Mouse (Mus musculus): ENCODE data around the gene Ivns1abp. TPM values are rescaled to one million over a fixed set of nuclear protein-coding genes. Genes with fewer than 3 reads are reported as not detected.

Gene Ivns1abp
- 107 and 117 TPM in 2 replicates for polyA plus RNA-seq (2015; fragmentation: Nextera tagmentation; extraction: Ambion mirVana)

DNA sequence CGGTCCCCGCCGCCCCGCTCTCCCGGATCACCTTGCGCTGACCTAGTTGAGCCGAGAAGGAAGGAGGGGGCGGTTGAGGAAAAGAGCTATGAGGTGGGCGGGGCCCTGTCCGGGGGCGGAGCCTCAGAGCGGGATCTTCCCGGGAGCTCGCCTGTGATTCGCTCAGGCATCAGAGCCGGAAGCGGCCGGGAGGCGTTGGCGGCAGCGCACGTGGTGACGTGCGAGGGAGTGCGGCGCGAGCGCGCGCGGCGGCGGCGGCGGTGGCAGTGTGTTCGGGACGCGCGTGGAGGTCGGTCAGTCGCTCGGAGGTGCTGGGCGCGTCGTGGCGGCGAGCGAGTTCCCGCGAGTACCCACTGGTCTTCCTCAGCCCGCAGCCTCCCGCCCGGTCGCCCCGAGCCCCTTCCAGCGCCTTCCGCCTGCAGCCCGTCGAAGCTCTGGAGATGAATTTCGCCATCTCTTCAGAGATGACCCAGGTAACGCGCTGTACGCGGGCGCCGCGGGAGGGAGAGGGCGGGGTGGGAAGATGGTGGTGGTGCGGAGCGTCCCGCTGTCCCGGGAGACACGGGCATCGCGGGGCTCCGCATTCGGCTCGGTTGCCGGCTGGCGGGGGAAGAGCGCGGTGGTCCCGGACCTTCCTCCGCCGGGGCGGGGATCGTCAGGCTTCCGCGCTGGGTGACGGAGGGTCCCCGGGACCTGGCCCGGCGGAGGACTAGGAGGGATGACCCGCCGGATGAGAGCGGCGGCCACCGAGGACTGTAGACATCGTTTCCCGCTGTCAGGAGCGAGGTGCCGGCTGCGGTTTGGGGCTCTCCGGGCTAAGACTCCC is at the start of gene Ivns1abp:
Ivns1abp (plus strand) TSS at position 195 of the 826 bp plus-strand sequence.
- peak within 1 kb of the TSS; percentile 78 for H3K9ac ChIP-seq (replicated peaks; ENCODE audit: low read depth)
- ATAC-seq (peak; percentile 95), DNase-seq (ENCODE audit: low spot score) (peak; percentile 98)
- peak within 1 kb of the TSS; percentile 84 for H3K4me3 ChIP-seq (ENCODE audit: low read depth, low read length)
- TF ChIP-seq CTCF (IDR thresholded peaks at IDR 0.05): no peak
- no peak for TF ChIP-seq EP300 (IDR thresholded peaks at IDR 0.05)
- no peaks in the 10 kb centered on the region for H3K27me3 ChIP-seq (replicated peaks; ENCODE audit: insufficient read depth, low read length)
- peaks cover 12% of the 10 kb centered on the region; the same call in 1 of the 2 replicates for H3K4me1 ChIP-seq (ENCODE audit: insufficient read depth, low read depth, low read length)
- H3K4me2 ChIP-seq (replicated peaks; ENCODE audit: low read depth, low read length): peak within 1 kb of the TSS; percentile 86
- H3K9me3 ChIP-seq (ENCODE audit: low read length): no peaks in the 10 kb centered on the region
- under 1% methylated on average over 78 of the region's 104 CpGs for WGBS
- no peaks in the 10 kb centered on the region; the same call in 1 of the 2 replicates for H3K36me3 ChIP-seq (ENCODE audit: insufficient read depth, low read length)
- peak within 1 kb of the TSS; percentile 92 for H3K27ac ChIP-seq (ENCODE audit: low read length)

DNA sequence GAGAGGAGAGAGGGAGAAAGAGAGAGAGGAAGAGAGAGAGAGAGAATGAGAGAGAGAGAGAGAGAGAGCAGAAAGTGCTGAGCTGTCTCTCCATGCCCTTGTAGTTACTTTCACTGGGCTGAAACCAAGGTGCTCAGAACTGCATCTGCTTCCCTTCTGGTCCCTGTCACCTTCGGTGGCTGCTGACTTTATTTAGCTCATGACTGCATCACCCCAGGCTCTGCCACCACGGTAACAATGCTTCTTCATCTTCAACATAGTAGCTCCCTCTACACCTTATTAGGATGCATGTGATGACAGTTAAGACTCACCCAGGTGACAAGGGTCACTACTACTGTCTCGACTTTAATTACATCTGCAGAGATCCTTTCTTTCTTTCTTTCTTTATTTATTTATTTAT is 48.8 kb upstream of the Ivns1abp start:
- Histone ChIP-seq H3K4me3 (ENCODE audit: low read depth, low read length) (no peak overlapping the region), H3K27ac (ENCODE audit: low read length) (no peak overlapping the region), H3K9me3 (ENCODE audit: low read length) (no peaks in the 10 kb centered on the region), H3K4me1 (ENCODE audit: insufficient read depth, low read depth, low read length) (no peaks in the 10 kb centered on the region), H3K27me3 (replicated peaks; ENCODE audit: insufficient read depth, low read length) (no peaks in the 10 kb centered on the region), H3K9ac (replicated peaks; ENCODE audit: low read depth) (no peak overlapping the region), H3K36me3 (ENCODE audit: insufficient read depth, low read length) (no peaks in the 10 kb centered on the region), H3K4me2 (replicated peaks; ENCODE audit: low read depth, low read length) (no peak overlapping the region)
- TF ChIP-seq CTCF (IDR thresholded peaks at IDR 0.05) (no peak), EP300 (IDR thresholded peaks at IDR 0.05) (no peak)
- no peak for ATAC-seq
- DNase-seq (ENCODE audit: low spot score): no peak
- WGBS: 38% methylated on average over 3 of the region's 3 CpGs

DNA sequence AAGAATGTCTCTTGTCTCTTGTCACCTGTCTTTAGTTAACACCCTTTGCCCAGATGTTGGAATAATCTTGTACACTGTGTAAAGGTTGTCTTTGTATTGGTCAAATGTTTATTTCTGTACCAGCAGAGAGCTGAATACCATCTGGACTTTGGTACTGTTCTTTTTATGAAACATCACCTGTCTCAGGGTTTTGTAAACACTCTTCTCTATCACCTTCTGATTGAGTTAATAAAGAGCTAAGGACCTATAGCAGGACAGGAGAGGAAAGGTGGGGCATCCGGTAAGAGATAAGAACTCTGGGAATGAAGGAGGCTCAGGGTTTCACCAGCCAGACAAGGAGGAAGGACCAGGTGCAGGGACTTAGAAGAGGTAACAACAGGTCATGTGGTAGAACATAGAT is 47.7 kb upstream of the Ivns1abp start:
- H3K36me3 ChIP-seq (ENCODE audit: insufficient read depth, low read length): no peaks in the 10 kb centered on the region
- H3K4me2 ChIP-seq (replicated peaks; ENCODE audit: low read depth, low read length): no peak overlapping the region
- TF ChIP-seq EP300 (IDR thresholded peaks at IDR 0.05): no peak
- no peak for TF ChIP-seq CTCF (IDR thresholded peaks at IDR 0.05)
- no peaks in the 10 kb centered on the region for H3K4me1 ChIP-seq (ENCODE audit: insufficient read depth, low read depth, low read length)
- WGBS: 31% methylated on average over 1 of the region's 1 CpGs
- no peak overlapping the region for H3K27ac ChIP-seq (ENCODE audit: low read length)
- ATAC-seq (no peak), DNase-seq (ENCODE audit: low spot score) (no peak)
- H3K9me3 ChIP-seq (ENCODE audit: low read length): no peaks in the 10 kb centered on the region
- H3K4me3 ChIP-seq (ENCODE audit: low read depth, low read length): no peak overlapping the region
- no peak overlapping the region for H3K9ac ChIP-seq (replicated peaks; ENCODE audit: low read depth)
- H3K27me3 ChIP-seq (replicated peaks; ENCODE audit: insufficient read depth, low read length): no peaks in the 10 kb centered on the region

DNA sequence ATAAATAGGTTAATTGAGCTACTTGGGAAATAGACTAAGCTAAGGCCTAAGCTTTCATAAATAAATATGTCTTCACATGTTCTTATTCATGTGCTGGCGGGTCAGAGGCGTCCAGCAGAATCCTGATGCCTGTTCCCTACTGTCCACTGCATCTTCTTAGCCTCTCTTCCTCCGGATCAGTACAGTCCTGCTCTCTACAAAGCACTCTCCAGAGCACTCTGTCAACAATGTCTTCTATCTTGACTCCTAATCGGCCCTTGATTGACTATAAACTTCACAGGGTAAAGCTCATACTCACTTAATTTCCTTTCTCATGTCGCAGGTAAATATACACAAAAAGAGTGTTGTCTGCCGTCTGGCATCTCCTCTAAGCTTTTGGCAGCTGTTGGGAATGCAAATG is 47.3 kb upstream of the Ivns1abp start:
- ATAC-seq (no peak), DNase-seq (ENCODE audit: low spot score) (no peak)
- no peak overlapping the region for H3K27ac ChIP-seq (ENCODE audit: low read length)
- no peaks in the 10 kb centered on the region for H3K4me1 ChIP-seq (ENCODE audit: insufficient read depth, low read depth, low read length)
- TF ChIP-seq CTCF (IDR thresholded peaks at IDR 0.05) (no peak), EP300 (IDR thresholded peaks at IDR 0.05) (no peak)
- H3K9ac ChIP-seq (replicated peaks; ENCODE audit: low read depth): no peak overlapping the region
- H3K4me2 ChIP-seq (replicated peaks; ENCODE audit: low read depth, low read length): no peak overlapping the region
- H3K36me3 ChIP-seq (ENCODE audit: insufficient read depth, low read length): no peaks in the 10 kb centered on the region
- H3K9me3 ChIP-seq (ENCODE audit: low read length): no peaks in the 10 kb centered on the region
- H3K4me3 ChIP-seq (ENCODE audit: low read depth, low read length): no peak overlapping the region
- no peaks in the 10 kb centered on the region for H3K27me3 ChIP-seq (replicated peaks; ENCODE audit: insufficient read depth, low read length)
- WGBS: 37% methylated on average over 6 of the region's 6 CpGs

DNA sequence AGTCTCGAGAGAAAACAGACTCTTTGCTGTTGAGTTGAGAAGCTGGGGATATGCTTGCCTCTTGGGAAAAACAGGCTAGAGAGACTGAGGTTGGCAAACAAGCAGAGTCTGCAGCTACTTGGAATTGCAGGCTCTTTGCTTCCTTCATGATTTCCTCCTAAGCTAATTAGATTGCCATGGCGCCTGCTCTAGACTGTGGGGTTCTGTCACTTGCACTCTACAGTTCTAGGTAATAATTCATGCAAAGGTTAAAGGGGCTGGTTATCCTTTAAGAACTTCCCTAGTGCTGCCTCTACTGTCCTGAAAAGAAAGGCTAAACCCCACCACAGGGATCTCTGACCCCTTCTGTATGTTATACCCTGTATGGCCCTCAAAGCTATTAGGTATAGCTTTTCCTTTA is 46.7 kb upstream of the Ivns1abp start:
- no peaks in the 10 kb centered on the region for H3K27me3 ChIP-seq (replicated peaks; ENCODE audit: insufficient read depth, low read length)
- no peak overlapping the region for H3K9ac ChIP-seq (replicated peaks; ENCODE audit: low read depth)
- no peaks in the 10 kb centered on the region for H3K9me3 ChIP-seq (ENCODE audit: low read length)
- ATAC-seq: no peak
- DNase-seq (ENCODE audit: low spot score): no peak
- no peaks in the 10 kb centered on the region for H3K36me3 ChIP-seq (ENCODE audit: insufficient read depth, low read length)
- no peaks in the 10 kb centered on the region for H3K4me1 ChIP-seq (ENCODE audit: insufficient read depth, low read depth, low read length)
- TF ChIP-seq CTCF (IDR thresholded peaks at IDR 0.05): no peak
- no peak for TF ChIP-seq EP300 (IDR thresholded peaks at IDR 0.05)
- no peak overlapping the region for H3K4me3 ChIP-seq (ENCODE audit: low read depth, low read length)
- 76% methylated on average over 2 of the region's 2 CpGs for WGBS
- no peak overlapping the region for H3K27ac ChIP-seq (ENCODE audit: low read length)
- no peak overlapping the region for H3K4me2 ChIP-seq (replicated peaks; ENCODE audit: low read depth, low read length)

DNA sequence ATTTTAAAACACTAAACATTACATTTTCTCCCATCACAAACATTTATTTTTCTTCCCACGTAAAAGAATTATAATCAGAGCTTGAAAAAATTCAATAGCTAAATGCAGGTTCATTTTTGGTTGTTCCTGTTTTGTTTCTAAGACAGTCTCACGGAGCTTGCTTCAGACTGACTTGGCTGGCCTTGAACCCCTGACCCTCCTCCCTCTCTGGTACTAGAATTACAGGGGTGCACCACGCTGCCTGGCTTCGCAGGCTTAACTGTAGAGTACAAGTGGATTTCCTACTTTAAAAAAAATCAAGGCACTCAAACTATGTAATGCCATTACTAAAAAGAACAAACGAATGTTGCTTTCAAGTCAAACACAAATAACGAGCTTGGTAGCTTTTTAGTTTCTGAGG is 42.8 kb upstream of the Ivns1abp start:
- WGBS: 45% methylated on average over 6 of the region's 6 CpGs
- no peak overlapping the region for H3K4me2 ChIP-seq (replicated peaks; ENCODE audit: low read depth, low read length)
- ATAC-seq (no peak), DNase-seq (ENCODE audit: low spot score) (no peak)
- no peak overlapping the region for H3K4me3 ChIP-seq (ENCODE audit: low read depth, low read length)
- no peaks in the 10 kb centered on the region for H3K9me3 ChIP-seq (ENCODE audit: low read length)
- no peak overlapping the region for H3K9ac ChIP-seq (replicated peaks; ENCODE audit: low read depth)
- no peak overlapping the region for H3K27ac ChIP-seq (ENCODE audit: low read length)
- no peaks in the 10 kb centered on the region for H3K4me1 ChIP-seq (ENCODE audit: insufficient read depth, low read depth, low read length)
- no peaks in the 10 kb centered on the region for H3K36me3 ChIP-seq (ENCODE audit: insufficient read depth, low read length)
- TF ChIP-seq CTCF (IDR thresholded peaks at IDR 0.05) (no peak), EP300 (IDR thresholded peaks at IDR 0.05) (no peak)
- H3K27me3 ChIP-seq (replicated peaks; ENCODE audit: insufficient read depth, low read length): no peaks in the 10 kb centered on the region
